Mouse (Mus musculus): ENCODE results near the gene Elp6. TPM values are rescaled to one million over a fixed set of nuclear protein-coding genes. Genes with fewer than 3 reads are reported as not detected.

Elp6 gene
- 24.7 and 26.0 TPM in 2 replicates for polyA plus RNA-seq (2012; rRNA removed)

DNA sequence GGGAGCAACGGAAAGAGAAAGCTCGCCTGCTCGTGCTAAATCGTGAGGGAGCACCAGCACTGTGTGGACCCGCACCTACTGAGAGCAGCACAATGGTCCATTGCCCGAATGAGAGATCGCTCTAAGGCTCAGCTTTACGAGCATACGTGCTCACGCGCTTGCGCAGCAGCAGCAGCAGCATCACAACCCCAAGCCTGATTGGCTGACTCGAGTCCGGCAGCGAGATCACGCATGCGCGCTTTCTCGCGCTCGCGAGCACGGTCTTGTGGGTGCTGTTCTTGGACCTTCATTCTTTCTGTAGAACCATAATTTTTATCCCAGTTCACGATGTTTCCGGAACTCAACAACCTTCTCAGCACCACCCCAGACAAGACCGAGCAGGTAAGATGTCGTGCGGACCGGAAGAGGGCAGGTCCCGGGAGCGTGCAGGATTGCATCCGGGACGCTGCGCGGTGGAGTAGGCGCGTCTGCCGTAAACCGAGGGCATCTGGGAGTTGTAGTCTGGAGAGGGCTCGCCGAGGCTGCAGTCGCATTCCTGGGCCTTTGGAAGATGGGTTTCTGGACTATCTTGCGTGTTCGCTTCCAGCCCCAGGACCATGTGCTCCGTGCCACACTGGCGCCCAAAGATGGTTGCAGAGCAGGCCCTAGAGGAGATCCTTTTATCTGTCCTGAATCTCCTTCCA is at the start of gene Elp6:
Gene Elp6, plus strand, starts transcription at position 205 of the 683 bp plus-strand sequence.
- WGBS: under 1% methylated on average over 46 of the region's 46 CpGs

DNA sequence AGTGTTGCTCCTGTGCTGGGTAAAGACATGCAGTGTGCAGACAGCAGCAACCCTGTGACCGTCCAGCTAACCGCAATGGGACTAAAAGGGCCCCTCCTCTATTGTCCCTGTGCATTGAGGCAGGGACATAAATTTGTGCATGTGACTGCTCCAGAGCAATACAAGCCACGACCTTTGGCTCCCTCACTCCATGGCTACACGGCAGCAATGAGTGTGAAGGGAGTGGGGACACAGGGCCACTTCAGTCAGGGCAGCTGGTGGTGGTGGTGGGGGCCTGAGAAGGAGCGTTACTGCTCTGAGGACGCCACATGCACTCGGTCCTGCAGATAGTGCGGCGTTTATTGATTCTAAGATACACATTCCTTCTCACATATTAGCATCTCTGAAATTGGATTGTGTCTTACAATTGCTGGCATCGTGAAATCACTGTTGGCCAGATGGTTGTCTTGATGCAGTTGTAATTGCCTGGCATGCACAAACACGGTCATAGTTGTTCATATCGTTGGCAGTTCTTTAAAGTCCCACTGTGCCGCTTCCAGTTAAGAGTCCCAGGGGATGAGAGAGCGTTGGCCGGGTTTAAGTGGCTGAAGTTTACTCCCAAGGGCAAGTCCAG is 49.5 kb upstream of the Elp6 start:
- WGBS: 27% methylated on average over 15 of the region's 15 CpGs
- Histone ChIP-seq H3K27me3 (ENCODE audit: control insufficient read depth, insufficient read depth, low read length) (no peaks in the 10 kb centered on the region), H3K4me3 (replicated peaks; ENCODE audit: insufficient read depth, low read depth, low read length) (no peak overlapping the region), H3K4me1 (ENCODE audit: control insufficient read depth, insufficient read depth, low read length) (peaks cover 28% of the 10 kb centered on the region), H3K27ac (ENCODE audit: insufficient read depth, low read length) (no peak overlapping the region)
- no peak for TF ChIP-seq CTCF (IDR thresholded peaks at IDR 0.05; ENCODE audit: borderline replicate concordance, insufficient read depth, low read depth, low read length)
- TF ChIP-seq POLR2A (IDR thresholded peaks at IDR 0.05; ENCODE audit: borderline replicate concordance, insufficient read depth, low read length): no peak
- peak in 1 of 2 experiments; percentile 34 for DNase-seq

More for the DNA sequence above, at the start of gene Elp6:
- Histone ChIP-seq H3K4me1 (ENCODE audit: control insufficient read depth, insufficient read depth, low read length) (peaks cover 5% of the 10 kb centered on the region), H3K27ac (ENCODE audit: insufficient read depth, low read length) (peak within 1 kb of the TSS; percentile 66), H3K27me3 (ENCODE audit: control insufficient read depth, insufficient read depth, low read length) (no peaks in the 10 kb centered on the region), H3K4me3 (replicated peaks; ENCODE audit: insufficient read depth, low read depth, low read length) (peak within 1 kb of the TSS; percentile 81)
- DNase-seq: peak; percentile 94 to 96
- TF ChIP-seq CTCF (IDR thresholded peaks at IDR 0.05; ENCODE audit: borderline replicate concordance, insufficient read depth, low read depth, low read length): no peak
- peak; percentile 100 for TF ChIP-seq POLR2A (IDR thresholded peaks at IDR 0.05; ENCODE audit: borderline replicate concordance, insufficient read depth, low read length)

DNA sequence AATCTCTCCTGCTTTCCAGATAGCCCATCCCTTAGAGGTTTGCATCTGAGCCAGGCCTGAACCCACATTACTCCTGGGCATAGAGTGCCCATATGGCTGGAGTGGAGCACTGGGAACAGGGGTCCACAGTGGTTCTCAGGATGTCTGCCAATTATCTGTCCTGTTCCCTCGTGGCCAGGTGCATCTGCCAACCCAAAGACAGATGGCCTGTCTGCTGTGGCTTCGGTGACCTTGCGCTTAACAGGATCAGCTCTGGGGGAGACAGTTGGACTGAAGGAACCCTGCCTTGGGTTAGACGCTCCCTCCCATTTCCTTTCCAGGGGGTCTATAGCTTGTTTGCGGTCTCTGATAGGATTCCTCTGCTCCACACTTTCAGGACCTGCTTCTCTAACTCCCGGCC is 46.3 kb upstream of the Elp6 start:
- TF ChIP-seq POLR2A (IDR thresholded peaks at IDR 0.05; ENCODE audit: borderline replicate concordance, insufficient read depth, low read length): no peak
- TF ChIP-seq CTCF (IDR thresholded peaks at IDR 0.05; ENCODE audit: borderline replicate concordance, insufficient read depth, low read depth, low read length): no peak
- Histone ChIP-seq H3K4me1 (ENCODE audit: control insufficient read depth, insufficient read depth, low read length) (peaks cover 21% of the 10 kb centered on the region), H3K27ac (ENCODE audit: insufficient read depth, low read length) (peak overlapping the region; percentile 36), H3K27me3 (ENCODE audit: control insufficient read depth, insufficient read depth, low read length) (no peaks in the 10 kb centered on the region), H3K4me3 (replicated peaks; ENCODE audit: insufficient read depth, low read depth, low read length) (no peak overlapping the region)
- peak; percentile 66 to 79 for DNase-seq
- 10% methylated on average over 6 of the region's 6 CpGs for WGBS

DNA sequence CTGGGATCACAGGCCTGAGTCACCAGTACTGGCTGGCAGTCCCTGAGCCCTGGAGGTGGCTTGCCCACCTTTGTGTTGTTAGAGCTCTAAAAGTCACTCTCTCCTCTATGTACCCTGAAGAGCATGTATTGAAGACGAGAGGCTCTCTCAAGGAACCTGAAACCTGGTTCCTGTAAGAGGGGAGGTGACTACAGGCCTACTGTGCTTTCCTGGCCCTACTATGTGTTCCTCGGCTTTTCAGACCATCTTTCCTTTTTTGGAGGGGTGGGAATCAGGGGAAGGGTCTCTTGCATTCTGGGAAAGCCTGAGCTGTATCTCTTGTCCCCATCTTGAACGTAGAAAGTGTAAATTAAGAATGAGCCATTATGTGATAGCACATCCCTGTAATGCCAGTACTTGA is 45.9 kb upstream of the Elp6 start:
- no peak overlapping the region for H3K4me3 ChIP-seq (replicated peaks; ENCODE audit: insufficient read depth, low read depth, low read length)
- no peak for DNase-seq
- TF ChIP-seq CTCF (IDR thresholded peaks at IDR 0.05; ENCODE audit: borderline replicate concordance, insufficient read depth, low read depth, low read length): no peak
- no peak for TF ChIP-seq POLR2A (IDR thresholded peaks at IDR 0.05; ENCODE audit: borderline replicate concordance, insufficient read depth, low read length)
- H3K27me3 ChIP-seq (ENCODE audit: control insufficient read depth, insufficient read depth, low read length): no peaks in the 10 kb centered on the region
- peaks cover 21% of the 10 kb centered on the region for H3K4me1 ChIP-seq (ENCODE audit: control insufficient read depth, insufficient read depth, low read length)
- H3K27ac ChIP-seq (ENCODE audit: insufficient read depth, low read length): 0 out of 2 replicates have a peak overlapping the region, but pooled peaks have one; percentile 36
- WGBS: 95% methylated on average over 3 of the region's 3 CpGs

GRCm38 (mm10) chr9:110263181-110263580 is 41.8 kb upstream of the Elp6 start:
- no peak for DNase-seq
- H3K27me3 ChIP-seq (ENCODE audit: control insufficient read depth, insufficient read depth, low read length): no peaks in the 10 kb centered on the region
- H3K4me3 ChIP-seq (replicated peaks; ENCODE audit: insufficient read depth, low read depth, low read length): no peak overlapping the region
- WGBS: 73% methylated on average over 8 of the region's 8 CpGs
- H3K27ac ChIP-seq (ENCODE audit: insufficient read depth, low read length): no peak overlapping the region
- TF ChIP-seq POLR2A (IDR thresholded peaks at IDR 0.05; ENCODE audit: borderline replicate concordance, insufficient read depth, low read length) (no peak), CTCF (IDR thresholded peaks at IDR 0.05; ENCODE audit: borderline replicate concordance, insufficient read depth, low read depth, low read length) (no peak)
- peaks cover 2% of the 10 kb centered on the region for H3K4me1 ChIP-seq (ENCODE audit: control insufficient read depth, insufficient read depth, low read length)

DNA sequence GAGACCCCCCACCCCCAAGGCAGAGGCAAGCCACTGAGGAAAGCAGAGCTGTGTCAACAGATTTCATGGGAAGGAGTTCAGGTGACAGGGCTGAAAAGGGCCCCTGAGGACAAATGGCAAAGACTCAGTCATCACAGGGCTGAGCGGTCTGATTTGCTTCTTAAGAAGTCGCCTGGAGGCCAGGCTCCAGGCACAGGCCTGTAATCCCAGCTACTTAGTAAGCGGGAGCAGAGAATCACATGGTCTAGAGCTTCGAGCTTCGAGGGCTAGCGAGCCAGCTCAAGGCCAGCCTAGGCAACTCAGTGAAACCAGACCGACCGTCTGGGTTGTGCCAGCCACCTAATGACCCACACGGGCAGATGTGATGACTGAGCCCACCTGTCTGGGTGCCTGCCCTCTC is 40.0 kb upstream of the Elp6 start:
- Histone ChIP-seq H3K27me3 (ENCODE audit: control insufficient read depth, insufficient read depth, low read length) (no peaks in the 10 kb centered on the region), H3K4me3 (replicated peaks; ENCODE audit: insufficient read depth, low read depth, low read length) (no peak overlapping the region), H3K4me1 (ENCODE audit: control insufficient read depth, insufficient read depth, low read length) (no peaks in the 10 kb centered on the region), H3K27ac (ENCODE audit: insufficient read depth, low read length) (no peak overlapping the region)
- 71% methylated on average over 9 of the region's 9 CpGs for WGBS
- DNase-seq: no peak
- TF ChIP-seq CTCF (IDR thresholded peaks at IDR 0.05; ENCODE audit: borderline replicate concordance, insufficient read depth, low read depth, low read length): no peak
- TF ChIP-seq POLR2A (IDR thresholded peaks at IDR 0.05; ENCODE audit: borderline replicate concordance, insufficient read depth, low read length): no peak

- WGBS: 77% methylated on average over 10 of the region's 10 CpGs
- TF ChIP-seq CTCF (IDR thresholded peaks at IDR 0.05; ENCODE audit: borderline replicate concordance, insufficient read depth, low read depth, low read length) (no peak), POLR2A (IDR thresholded peaks at IDR 0.05; ENCODE audit: borderline replicate concordance, insufficient read depth, low read length) (no peak)
- H3K4me3 ChIP-seq (replicated peaks; ENCODE audit: insufficient read depth, low read depth, low read length): no peak overlapping the region
- H3K27me3 ChIP-seq (ENCODE audit: control insufficient read depth, insufficient read depth, low read length): no peaks in the 10 kb centered on the region
- DNase-seq: no peak
- no peaks in the 10 kb centered on the region for H3K4me1 ChIP-seq (ENCODE audit: control insufficient read depth, insufficient read depth, low read length)
- H3K27ac ChIP-seq (ENCODE audit: insufficient read depth, low read length): no peak overlapping the region
Measured at GRCm38 (mm10) chr9:110268416-110268815, 36.6 kb upstream of the Elp6 start.

- Histone ChIP-seq H3K27me3 (ENCODE audit: control insufficient read depth, insufficient read depth, low read length) (no peaks in the 10 kb centered on the region), H3K4me1 (ENCODE audit: control insufficient read depth, insufficient read depth, low read length) (no peaks in the 10 kb centered on the region; the same call in 1 of the 2 replicates), H3K4me3 (replicated peaks; ENCODE audit: insufficient read depth, low read depth, low read length) (no peak overlapping the region), H3K27ac (ENCODE audit: insufficient read depth, low read length) (no peak overlapping the region)
- TF ChIP-seq CTCF (IDR thresholded peaks at IDR 0.05; ENCODE audit: borderline replicate concordance, insufficient read depth, low read depth, low read length) (no peak), POLR2A (IDR thresholded peaks at IDR 0.05; ENCODE audit: borderline replicate concordance, insufficient read depth, low read length) (no peak)
- DNase-seq: no peak
- 89% methylated on average over 3 of the region's 3 CpGs for WGBS
Measured at GRCm38 (mm10) chr9:110272330-110272729, 32.6 kb upstream of the Elp6 start.
